ENCODE assay signal across 12 mouse cellular contexts in the genomic region with DNA sequence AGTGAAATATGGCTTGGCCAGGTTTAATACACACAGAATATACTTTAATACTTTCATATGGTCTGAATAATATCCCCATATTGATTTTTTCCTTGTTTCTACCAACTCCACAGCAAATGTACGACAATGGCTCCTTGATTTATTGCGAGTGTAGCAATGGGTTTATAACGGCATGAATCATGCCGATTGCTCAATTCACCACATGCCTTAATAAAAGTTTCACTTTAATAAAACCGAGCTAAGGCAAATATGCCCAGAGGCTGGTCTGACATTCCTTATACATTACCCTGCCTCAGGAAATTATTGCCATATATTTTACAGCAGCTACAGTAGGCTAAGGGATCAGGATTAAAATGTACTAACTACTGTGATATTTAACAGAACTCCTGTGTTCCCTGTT.
DNase-seq lines count a peak whose midpoint lies in the region; ATAC-seq and TF ChIP-seq lines count a peak whose summit lies in the region.
"Had no signal": no experiment of that assay in that cellular context is flagged by ENCODE, and none has a peak within 500 bp of the region (broad histone marks: within the 10 kb centered on the region; RNA-seq: fewer than 3 reads in every experiment).

No protein-coding gene starts in this region.

- H3K9me3 ChIP-seq in kidney, postnatal 0 days (replicated peaks; ENCODE audit: low read length): no peaks in the 10 kb centered on the region
- no peaks in the 10 kb centered on the region for H3K9me3 ChIP-seq in limb, embryonic 13.5 days
- H3K9me3 ChIP-seq: liver, embryonic 15.5 days; stomach, embryonic 15.5 days had no signal

- peak; percentile 3 for DNase-seq in kidney, postnatal 0 days (ENCODE audit: low spot score)
- no peak for DNase-seq in kidney, adult 11 months
- DNase-seq in NIH3T3 (ENCODE audit: low read depth): peak; percentile 96
- DNase-seq in heart, adult 8-10 months (ENCODE audit: low spot score): no peak
- DNase-seq: cerebellum, adult 8-10 months; thymus, postnatal 25 days had no signal

- no peak overlapping the region for H3K9ac ChIP-seq in kidney, postnatal 0 days (ENCODE audit: low read depth, low read length)
- no peak overlapping the region for H3K9ac ChIP-seq in limb, embryonic 13.5 days
- H3K9ac ChIP-seq: liver, embryonic 15.5 days; stomach, embryonic 15.5 days had no signal

- H3K4me2 ChIP-seq in kidney, postnatal 0 days (ENCODE audit: low read length): no peak overlapping the region
- H3K4me2 ChIP-seq in limb, embryonic 13.5 days (replicated peaks): 0 out of 2 replicates have a peak overlapping the region, but pooled peaks have one; percentile 9
- H3K4me2 ChIP-seq: liver, embryonic 15.5 days; stomach, embryonic 15.5 days had no signal

- no peaks in the 10 kb centered on the region for H3K4me1 ChIP-seq in kidney, postnatal 0 days (replicated peaks; ENCODE audit: insufficient read depth, low read length)
- H3K4me1 ChIP-seq in embryonic fibroblast, embryonic 13.5 days (ENCODE audit: control insufficient read depth, insufficient read depth, low read length): peaks cover 9% of the 10 kb centered on the region
- H3K4me1 ChIP-seq in limb, embryonic 13.5 days: peaks cover 20% of the 10 kb centered on the region
- H3K4me1 ChIP-seq: liver, embryonic 15.5 days; stomach, embryonic 15.5 days had no signal

- TF ChIP-seq CTCF in kidney, postnatal 0 days (IDR thresholded peaks at IDR 0.05; ENCODE audit: low read depth): no peak
- TF ChIP-seq CTCF in embryonic fibroblast, embryonic 13.5 days (IDR thresholded peaks at IDR 0.05; ENCODE audit: borderline replicate concordance, insufficient read depth, low read length): no peak

- H3K36me3 ChIP-seq in kidney, postnatal 0 days (ENCODE audit: insufficient read depth, low read length): no peaks in the 10 kb centered on the region
- no peaks in the 10 kb centered on the region for H3K36me3 ChIP-seq in limb, embryonic 13.5 days
- H3K36me3 ChIP-seq: liver, embryonic 15.5 days; stomach, embryonic 15.5 days had no signal

- ATAC-seq in kidney, postnatal 0 days (replicated peaks; ENCODE audit: low FRiP score, low read depth): no peak
- ATAC-seq in limb, embryonic 13.5 days (ENCODE audit: low FRiP score, low read depth): peak; percentile 88
- no peak for ATAC-seq in megakaryocyte-erythroid progenitor cell, adult 5-6 weeks (replicated peaks; ENCODE audit: low FRiP score, low TSS enrichment, poor library complexity, severe bottlenecking)
- ATAC-seq: forebrain, embryonic 14.5 days had no signal

- no peak overlapping the region for H3K4me3 ChIP-seq in kidney, postnatal 0 days (replicated peaks; ENCODE audit: low read depth, low read length)
- no peak overlapping the region for H3K4me3 ChIP-seq in embryonic fibroblast, embryonic 13.5 days (ENCODE audit: insufficient read depth, low read length)
- H3K4me3 ChIP-seq in limb, embryonic 13.5 days: no peak overlapping the region
- H3K4me3 ChIP-seq: liver, embryonic 15.5 days; stomach, embryonic 15.5 days had no signal

- H3K27me3 ChIP-seq in kidney, postnatal 0 days (ENCODE audit: insufficient read depth, low read length): no peaks in the 10 kb centered on the region
- H3K27me3 ChIP-seq in limb, embryonic 13.5 days: no peaks in the 10 kb centered on the region
- H3K27me3 ChIP-seq: liver, embryonic 15.5 days; stomach, embryonic 15.5 days had no signal

- TF ChIP-seq POLR2A in embryonic fibroblast, embryonic 13.5 days (IDR thresholded peaks at IDR 0.05; ENCODE audit: low read depth, low read length): no peak

- WGBS in kidney, postnatal 0 days: 49% methylated on average over 5 of the region's 5 CpGs
- 20% methylated on average over 5 of the region's 5 CpGs for WGBS in limb, embryonic 13.5 days

- H3K27ac ChIP-seq in kidney, postnatal 0 days: no peak overlapping the region
- peak overlapping the region; percentile 41 for H3K27ac ChIP-seq in embryonic fibroblast, embryonic 13.5 days (ENCODE audit: insufficient read depth, low read length)
- H3K27ac ChIP-seq in limb, embryonic 13.5 days: no peak overlapping the region; the same call in 1 of the 2 replicates
- H3K27ac ChIP-seq: liver, embryonic 15.5 days; stomach, embryonic 15.5 days had no signal

Comparison
In these comparisons a context has a peak if more than half of its experiments do, and no peak if none do; other contexts are left out.
1. DNase-seq: peak in kidney, postnatal 0 days (single experiment) and NIH3T3 (single experiment); none in kidney, adult 11 months (single experiment) and heart, adult 8-10 months (single experiment).